Mouse (Mus musculus) ES-Bruce4 (cell line): Measurements from ENCODE around the gene Klf11.

Source experiments
- EP300 ChIP-seq: IDR thresholded peaks from 2 replicates; pipeline ENCODE4 v1.6.1; 2011; ENCODE audit warnings: low read depth, low read length; ENCODE audit not compliant: insufficient read depth
- POLR2A ChIP-seq: IDR thresholded peaks from one replicate; pipeline ENCODE4 v1.8.1; 2011; ENCODE audit warnings: low read length; ENCODE audit not compliant: insufficient read depth

DNA sequence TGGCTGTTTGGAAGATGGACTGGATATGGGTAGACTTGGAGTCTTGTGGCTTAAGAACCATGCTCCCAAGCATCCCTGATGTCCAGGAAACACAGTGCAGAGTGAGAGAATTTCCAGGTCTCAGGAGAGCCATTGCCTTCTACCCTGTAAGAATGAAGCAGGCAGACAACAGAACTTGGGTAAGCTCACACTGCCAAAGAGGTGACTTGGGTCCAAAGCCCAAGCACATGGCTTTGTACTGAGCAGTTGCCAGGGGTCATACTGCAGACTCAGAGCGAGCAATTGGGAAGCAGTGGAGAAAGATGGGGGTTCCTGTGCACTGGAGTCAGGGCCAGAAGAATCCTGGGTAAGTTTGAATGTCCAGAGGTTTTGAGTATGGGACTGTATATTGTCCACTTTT, 3.0 kb upstream of the Klf11 start:
- TF ChIP-seq EP300, result no peak
- no peak for TF ChIP-seq POLR2A
